Mouse (Mus musculus) stomach, postnatal 0 days (tissue): ENCODE measurements around the gene Hist1h2bg. TPM values are rescaled to one million over a fixed set of nuclear protein-coding genes. Genes with fewer than 3 reads are reported as not detected.
A peak's percentile ranks its signal among the peaks of the same experiment; 100 is the strongest.

ENCODE experiments used
- ATAC-seq: fragments of 200-750 bp; cut with Nextera tagmentation; 2 replicates; pipeline ENCODE4 v1.8.0; 2017; ENCODE audit not compliant: low FRiP score, low TSS enrichment
- DNase-seq: peaks from one replicate; pipeline ENCODE4 v3.0.0-alpha.2; 2016; ENCODE audit warnings: low spot score
- H3K27ac ChIP-seq: fragments of 300-500 bp; sonication (generic); replicated peaks from 2 replicates; pipeline ENCODE4 v1.5.1; 2014; ENCODE audit warnings: mild to moderate bottlenecking, control low read depth
- H3K27me3 ChIP-seq: fragments of 300-500 bp; sonication (generic); 2 replicates; pipeline ENCODE4 v1.6.1; 2014; ENCODE audit warnings: low read length; ENCODE audit not compliant: control insufficient read depth, insufficient read depth
- H3K36me3 ChIP-seq: fragments of 300-500 bp; sonication (generic); 2 replicates; pipeline ENCODE4 v1.6.1; 2014; ENCODE audit warnings: low read length, mixed read lengths; ENCODE audit not compliant: control insufficient read depth, insufficient read depth
- H3K4me1 ChIP-seq: fragments of 300-500 bp; sonication (generic); replicated peaks from 2 replicates; pipeline ENCODE4 v1.6.1; 2014; ENCODE audit warnings: antibody characterized with exemption; ENCODE audit not compliant: control insufficient read depth, insufficient read depth
- H3K4me2 ChIP-seq: fragments of 300-500 bp; sonication (generic); replicated peaks from 2 replicates; pipeline ENCODE4 v1.6.1; 2014; ENCODE audit warnings: low read depth, mild to moderate bottlenecking, control low read depth, moderate library complexity
- H3K4me3 ChIP-seq: fragments of 300-500 bp; sonication (generic); 2 replicates; pipeline ENCODE4 v1.5.1; 2014; ENCODE audit warnings: low read depth, low read length, control low read depth
- H3K9ac ChIP-seq: fragments of 300-500 bp; sonication (generic); 2 replicates; pipeline ENCODE4 v1.6.1; 2014; ENCODE audit warnings: mild to moderate bottlenecking, low read length, control low read depth, mixed read lengths
- H3K9me3 ChIP-seq: fragments of 300-500 bp; sonication (generic); 2 replicates; pipeline ENCODE4 v1.6.1; 2016; ENCODE audit warnings: low read length; ENCODE audit not compliant: control insufficient read depth
- CTCF ChIP-seq: IDR thresholded peaks from 2 replicates; pipeline ENCODE4 v1.5.1; 2016; ENCODE audit warnings: antibody characterized with exemption, low read depth, mild to moderate bottlenecking, moderate library complexity
- EP300 ChIP-seq: optimal IDR thresholded peaks from 2 replicates; pipeline ENCODE3; 2016; ENCODE audit warnings: antibody characterized with exemption
- WGBS: fragments of 180-500 bp; shearing (Covaris S2); extraction: QIAGEN DNeasy Blood & Tissue Kit; methylation state at CpG from one replicate; pipeline ENCODE4 v1.1.7; 2014; 5-methylcytosine and 5-hydroxymethylcytosine counted together
- polyA plus RNA-seq: library from polyadenylated mRNA; unstranded; fragments of >200 nt; fragmentation: Nextera tagmentation; extraction: Ambion mirVana; gene quantifications from 2 replicates; pipeline ENCODE4 v1.2.1, GENCODE M21; 2015

Gene Hist1h2bg
- polyA plus RNA-seq, 1 experiment from 2014 or later, result 10.5 TPM

DNA sequence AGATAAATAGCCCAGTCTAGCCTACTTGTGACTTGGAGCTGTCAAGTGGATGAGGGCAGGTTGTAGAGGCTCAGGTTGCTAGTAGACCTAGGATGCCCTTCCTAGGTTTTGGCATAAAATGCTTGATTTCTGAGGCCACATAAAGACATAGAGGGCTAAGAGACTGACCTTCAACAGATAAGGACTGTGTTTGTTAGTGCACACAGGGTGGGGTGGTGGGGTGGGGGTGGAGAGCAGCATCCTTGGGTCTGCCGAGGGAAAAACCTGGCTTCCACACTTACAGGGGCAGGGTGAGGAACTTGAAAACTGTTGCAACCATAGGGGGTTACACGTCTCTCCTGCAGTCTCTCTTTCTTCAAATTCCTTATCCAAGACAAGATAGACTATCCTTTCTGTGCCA is 24.0 kb downstream of the Hist1h2bg start:
- Histone ChIP-seq H3K9ac (no peak overlapping the region), H3K27me3 (no peaks in the 10 kb centered on the region), H3K4me1 (no peaks in the 10 kb centered on the region), H3K4me2 (no peak overlapping the region), H3K27ac (no peak overlapping the region), H3K4me3 (no peak overlapping the region), H3K9me3 (no peaks in the 10 kb centered on the region), H3K36me3 (no peaks in the 10 kb centered on the region)
- TF ChIP-seq CTCF (no peak), EP300 (no peak)
- DNase-seq (no peak), ATAC-seq (no peak)
- WGBS, result 74% methylated on average over 2 of the region's 2 CpGs

DNA sequence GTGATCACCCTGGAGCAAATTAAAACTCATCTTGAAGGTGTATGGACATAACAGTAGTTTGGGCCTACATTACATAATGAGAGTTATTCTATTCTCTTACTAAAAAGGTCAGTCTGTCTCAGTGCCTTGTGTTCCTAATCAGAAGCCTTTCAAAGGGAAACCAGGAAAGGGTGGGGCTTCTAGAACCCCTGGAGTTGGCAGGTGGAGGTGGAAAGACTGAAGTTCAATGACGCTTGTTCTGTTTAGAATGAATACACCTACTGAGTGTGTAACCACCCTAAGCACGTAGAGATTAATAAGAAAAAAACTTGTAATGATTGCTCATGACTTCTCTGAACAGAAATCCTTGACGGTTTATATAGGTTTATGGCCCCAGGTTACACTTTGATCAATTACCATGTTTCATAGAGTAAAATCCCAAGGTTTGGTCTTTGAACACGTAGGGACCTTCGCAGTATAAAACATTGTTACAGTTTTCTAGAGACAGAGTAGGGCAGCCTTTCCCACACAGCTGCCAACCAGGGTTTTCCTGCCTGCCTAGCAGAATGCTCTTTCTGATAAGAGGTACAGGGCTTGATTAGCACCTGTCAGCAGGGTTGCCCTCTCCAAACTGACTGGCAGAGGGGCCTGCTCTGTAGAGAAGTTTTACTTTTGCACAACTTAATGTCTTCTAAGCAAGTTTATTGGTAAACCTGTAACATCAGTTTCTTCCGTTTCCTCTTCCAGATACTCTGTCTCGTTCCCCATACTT is 24.6 kb downstream of the Hist1h2bg start:
- Histone ChIP-seq H3K27ac (no peak overlapping the region), H3K36me3 (no peaks in the 10 kb centered on the region), H3K27me3 (no peaks in the 10 kb centered on the region), H3K4me1 (no peaks in the 10 kb centered on the region), H3K4me2 (no peak overlapping the region), H3K4me3 (no peak overlapping the region), H3K9ac (no peak overlapping the region), H3K9me3 (no peaks in the 10 kb centered on the region)
- 66% methylated on average over 7 of the region's 7 CpGs for WGBS
- peak; percentile 64; the same call in 1 of the 2 replicates for ATAC-seq
- TF ChIP-seq EP300 (no peak), CTCF (no peak)
- DNase-seq, result peak; percentile 29

DNA sequence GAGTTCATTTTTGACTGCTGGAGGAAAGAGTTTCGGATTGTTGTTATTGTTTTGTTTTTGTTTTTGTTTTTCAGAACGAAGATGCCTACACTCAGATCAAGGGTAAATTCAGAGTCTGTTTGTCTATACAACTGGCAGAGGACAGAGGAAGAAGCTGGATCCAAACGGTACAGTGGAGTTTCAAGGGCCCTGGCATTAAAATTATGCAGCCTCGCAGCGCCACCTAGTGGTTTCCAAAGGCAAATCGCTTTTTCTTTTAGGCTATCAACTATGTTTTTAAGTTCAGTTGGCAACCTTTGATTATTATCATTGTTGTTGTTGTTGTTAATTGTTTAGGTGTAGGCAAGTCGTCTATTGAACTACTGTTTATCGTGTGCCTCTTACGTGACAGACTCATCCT is 26.8 kb downstream of the Hist1h2bg start:
- Histone ChIP-seq H3K9ac (no peak overlapping the region), H3K4me3 (no peak overlapping the region), H3K27ac (no peak overlapping the region), H3K9me3 (no peaks in the 10 kb centered on the region), H3K4me2 (no peak overlapping the region), H3K27me3 (no peaks in the 10 kb centered on the region), H3K4me1 (no peaks in the 10 kb centered on the region), H3K36me3 (no peaks in the 10 kb centered on the region)
- ATAC-seq (0 out of 2 replicates have a peak, but pooled peaks have one; percentile 57), DNase-seq (peak; percentile 82)
- 6% methylated on average over 9 of the region's 9 CpGs for WGBS
- TF ChIP-seq CTCF (peak; percentile 92), EP300 (no peak)

DNA sequence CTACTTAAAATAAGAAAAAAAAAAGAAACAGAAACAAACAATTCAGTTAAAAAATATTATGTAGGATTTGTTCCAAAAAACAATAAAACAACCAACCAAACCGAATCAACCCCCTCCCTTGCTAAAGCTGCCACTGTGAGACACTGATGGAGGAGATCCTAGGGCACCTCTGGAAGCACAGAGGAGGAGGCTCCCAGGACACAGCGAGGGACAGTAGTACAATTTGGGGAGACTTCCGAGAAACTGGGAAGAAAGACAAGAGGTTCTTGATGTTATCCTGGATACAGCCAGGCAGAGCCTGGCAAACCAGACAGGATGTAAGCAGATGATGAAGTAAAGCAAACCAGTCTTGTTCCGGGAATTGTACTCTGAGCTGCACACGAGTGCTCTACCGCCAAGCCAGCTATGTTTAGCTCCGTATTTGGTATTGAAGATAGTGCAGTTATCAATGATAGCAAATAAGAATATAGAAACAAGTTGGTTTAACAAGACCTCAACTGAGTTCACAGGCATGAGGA is 32.0 kb downstream of the Hist1h2bg start:
- Histone ChIP-seq H3K4me2 (no peak overlapping the region), H3K27me3 (no peaks in the 10 kb centered on the region), H3K27ac (no peak overlapping the region), H3K4me1 (no peaks in the 10 kb centered on the region), H3K9me3 (no peaks in the 10 kb centered on the region), H3K36me3 (no peaks in the 10 kb centered on the region), H3K4me3 (no peak overlapping the region), H3K9ac (no peak overlapping the region)
- no peak for TF ChIP-seq CTCF
- no peak for TF ChIP-seq EP300
- ATAC-seq (no peak), DNase-seq (no peak)
- 59% methylated on average over 7 of the region's 7 CpGs for WGBS

DNA sequence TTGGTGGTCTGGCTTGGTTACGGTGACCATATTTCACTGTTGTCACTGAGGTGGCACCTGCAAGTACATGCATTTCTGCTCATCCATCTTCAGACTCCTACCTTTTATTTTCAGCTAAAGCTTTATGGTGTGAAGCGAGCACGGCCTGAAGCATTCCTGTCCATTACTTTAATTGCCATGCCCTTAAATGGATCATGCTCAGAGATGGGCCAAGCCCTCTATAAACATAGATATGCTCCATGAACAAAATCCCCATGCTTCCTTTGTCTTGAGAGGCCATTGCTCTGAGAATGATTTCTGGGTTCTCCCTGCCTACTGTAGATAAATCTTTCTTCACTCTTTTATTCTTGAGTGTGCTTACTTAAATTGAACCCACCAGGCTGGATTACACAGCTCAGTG is 33.3 kb downstream of the Hist1h2bg start:
- Histone ChIP-seq H3K9me3 (no peaks in the 10 kb centered on the region), H3K27me3 (no peaks in the 10 kb centered on the region), H3K4me1 (no peaks in the 10 kb centered on the region), H3K4me3 (no peak overlapping the region), H3K27ac (no peak overlapping the region), H3K9ac (no peak overlapping the region), H3K36me3 (no peaks in the 10 kb centered on the region), H3K4me2 (no peak overlapping the region)
- DNase-seq (no peak), ATAC-seq (no peak)
- 60% methylated on average over 3 of the region's 3 CpGs for WGBS
- TF ChIP-seq CTCF (no peak), EP300 (no peak)

DNA sequence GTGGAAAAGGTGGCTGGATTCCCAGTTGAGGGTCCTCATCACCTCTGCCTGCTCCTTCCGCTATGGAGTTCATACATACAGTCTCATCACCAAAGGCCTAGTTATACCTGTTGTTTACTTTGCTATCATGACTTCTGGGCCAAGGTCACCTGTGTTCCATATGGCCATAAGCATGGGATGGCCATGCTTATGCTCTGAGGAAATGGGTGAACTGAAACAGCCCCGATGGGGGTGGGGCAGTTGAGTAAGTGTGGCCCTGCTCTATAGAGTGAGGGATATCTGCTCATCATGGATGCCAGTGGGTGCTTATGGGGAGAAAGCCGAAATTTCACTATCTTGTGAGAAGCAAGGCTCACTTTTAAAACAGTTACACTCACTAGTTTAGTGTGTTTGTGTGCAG is 33.9 kb downstream of the Hist1h2bg start:
- no peaks in the 10 kb centered on the region for H3K9me3 ChIP-seq
- 85% methylated on average over 3 of the region's 3 CpGs for WGBS
- H3K27me3 ChIP-seq, result no peaks in the 10 kb centered on the region
- no peaks in the 10 kb centered on the region for H3K4me1 ChIP-seq
- DNase-seq (no peak), ATAC-seq (no peak)
- no peaks in the 10 kb centered on the region for H3K36me3 ChIP-seq
- no peak overlapping the region for H3K4me3 ChIP-seq
- H3K27ac ChIP-seq, result no peak overlapping the region
- H3K9ac ChIP-seq, result no peak overlapping the region
- H3K4me2 ChIP-seq, result no peak overlapping the region
- TF ChIP-seq CTCF, result no peak
- TF ChIP-seq EP300, result no peak
